Mouse (Mus musculus): ENCODE data around the gene Cst6.
"Not testable (repeated sequence)": the region's sequence is repeated elsewhere in the genome, so short reads cannot be mapped to it uniquely, and the experiment has no call there.

The Cst6 gene

GRCm38 (mm10) chr19:5349502-5349873 lies at the start of gene Cst6:
Gene Cst6, minus strand, starts transcription at chr19:5349574.
- not testable (repeated sequence) for DNase-seq (ENCODE audit: low spot score in 2 of 2)

GRCm38 (mm10) chr19:5395371-5395770 lies 46.0 kb upstream of the Cst6 start:
- DNase-seq (ENCODE audit: low spot score in 2 of 2), result no peak

- no peak for DNase-seq (ENCODE audit: low spot score in 2 of 2)
Observed at GRCm38 (mm10) chr19:5394168-5394567, 44.8 kb upstream of the Cst6 start.

DNA sequence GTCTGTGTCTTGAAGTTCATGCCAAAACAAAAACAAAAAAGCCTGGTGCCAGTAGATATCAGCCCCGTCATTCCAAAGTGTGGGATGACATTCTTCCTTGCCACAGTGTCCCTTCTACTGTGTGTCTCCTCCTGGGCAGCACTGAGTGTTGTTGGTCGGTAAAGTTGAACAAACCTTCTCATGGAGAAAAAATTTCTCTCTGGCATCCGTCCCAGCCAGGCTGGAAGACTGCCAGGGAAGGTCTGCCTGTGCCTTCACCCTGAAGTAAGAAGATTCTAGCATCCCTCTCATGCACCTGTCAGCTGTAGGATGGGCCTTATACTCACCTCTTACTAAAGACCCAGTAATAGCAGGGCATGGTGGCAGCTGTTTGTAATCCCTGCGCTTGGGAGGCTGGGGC lies 43.5 kb upstream of the Cst6 start:
- DNase-seq (ENCODE audit: low spot score in 2 of 2), result no peak

- DNase-seq (ENCODE audit: low spot score in 2 of 2), result no peak
Observed at GRCm38 (mm10) chr19:5390416-5390815, 41.0 kb upstream of the Cst6 start.

- no peak for DNase-seq (ENCODE audit: low spot score in 2 of 2)
Observed at GRCm38 (mm10) chr19:5389647-5390046, 40.3 kb upstream of the Cst6 start.

GRCm38 (mm10) chr19:5388588-5389242 lies 39.3 kb upstream of the Cst6 start, which contains the start of gene Sart1:
Gene Sart1, minus strand, starts transcription at chr19:5388703.
- DNase-seq (ENCODE audit: low spot score in 2 of 2), result peak; percentile 92

DNA sequence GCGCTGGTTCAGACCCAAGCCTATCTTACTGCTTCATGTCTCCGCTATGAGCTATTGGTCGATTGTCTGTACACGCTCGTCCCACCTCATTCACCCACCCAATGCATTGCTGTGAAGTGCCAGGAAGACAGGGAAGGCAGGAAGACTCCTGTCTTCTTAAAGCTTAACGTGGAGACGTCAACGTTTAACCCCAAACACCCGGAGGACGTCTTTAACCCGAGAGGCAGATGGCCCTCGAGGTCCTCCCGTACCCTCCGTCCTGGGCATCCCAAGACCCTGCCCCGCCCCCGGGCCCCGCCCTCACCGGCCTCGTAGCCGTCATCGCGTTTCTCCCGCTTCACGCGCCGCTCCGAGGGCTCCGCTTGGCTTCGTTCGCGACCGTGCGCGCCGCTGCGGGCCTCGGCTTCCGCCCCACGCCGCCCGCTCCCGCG lies 38.7 kb upstream of the Cst6 start:
- DNase-seq (ENCODE audit: low spot score in 2 of 2), result no peak

DNA sequence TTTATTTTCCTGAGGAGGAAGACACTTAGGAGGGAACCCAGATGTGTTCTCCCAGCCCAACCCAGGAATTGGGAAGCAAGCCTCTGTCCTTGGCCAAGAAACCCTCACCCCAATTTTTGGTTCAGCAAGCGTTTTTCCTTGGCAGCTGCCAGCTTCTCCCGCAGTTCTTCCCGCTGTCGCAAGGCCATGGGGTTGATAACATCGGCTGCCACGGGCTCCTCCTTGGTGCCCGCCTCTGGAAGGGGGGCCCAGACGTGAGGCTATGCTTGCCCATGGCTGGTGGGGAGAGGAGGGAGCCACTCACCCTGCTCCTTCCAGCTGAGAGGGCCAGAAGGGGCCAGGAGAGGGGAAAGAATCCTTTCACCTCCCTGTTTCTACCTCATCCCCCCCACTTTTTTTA lies 35.3 kb upstream of the Cst6 start:
- DNase-seq (ENCODE audit: low spot score in 2 of 2), result no peak

GRCm38 (mm10) chr19:5383326-5383725 lies 34.0 kb upstream of the Cst6 start:
- DNase-seq (ENCODE audit: low spot score in 2 of 2), result no peak

- no peak for DNase-seq (ENCODE audit: low spot score in 2 of 2)
Observed at GRCm38 (mm10) chr19:5377446-5377845, 28.1 kb upstream of the Cst6 start.

DNA sequence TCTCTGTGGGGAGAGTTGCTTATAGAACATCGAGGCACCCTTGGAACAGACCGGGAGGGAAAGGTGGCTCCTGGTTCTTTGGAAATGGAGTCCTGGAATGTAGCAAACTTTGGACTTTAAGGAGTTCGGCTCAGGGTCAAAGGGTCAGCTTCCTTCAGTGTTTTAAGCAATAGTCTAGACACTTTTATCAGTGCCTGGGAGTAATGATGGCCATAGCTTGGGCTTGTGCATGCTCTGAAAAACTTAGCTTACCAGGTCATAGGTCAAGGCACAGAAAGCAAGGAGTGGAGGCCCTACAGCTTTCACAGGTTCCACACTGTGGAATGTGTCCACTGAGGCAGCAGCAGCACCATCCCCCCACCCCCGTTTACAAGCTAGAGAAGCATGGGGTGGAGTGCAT lies 25.4 kb upstream of the Cst6 start:
- DNase-seq (ENCODE audit: low spot score in 2 of 2), result no peak

- DNase-seq (ENCODE audit: low spot score in 2 of 2), result no peak
Observed at GRCm38 (mm10) chr19:5374177-5374576, 24.8 kb upstream of the Cst6 start.

DNA sequence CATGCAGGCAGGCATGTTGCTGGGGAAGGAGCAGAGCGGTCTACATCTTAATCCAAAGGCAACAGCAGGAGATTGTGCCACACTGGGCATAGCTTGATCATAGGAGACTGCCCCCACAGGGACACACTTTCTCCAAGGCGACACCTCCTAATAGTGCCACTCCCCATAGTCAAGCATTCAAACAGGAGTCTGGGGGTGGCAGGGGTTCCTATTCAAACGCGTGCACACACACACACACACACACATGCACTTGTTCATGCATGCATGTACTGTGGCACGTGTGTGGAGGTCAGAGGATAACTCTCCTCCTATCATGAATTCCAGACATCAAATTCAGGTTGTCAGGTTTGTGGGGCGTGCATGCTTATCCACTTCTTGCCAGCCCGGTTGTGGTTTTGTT lies 23.4 kb upstream of the Cst6 start:
- DNase-seq (ENCODE audit: low spot score in 2 of 2), result no peak

GRCm38 (mm10) chr19:5370932-5371331 lies 21.6 kb upstream of the Cst6 start:
- no peak for DNase-seq (ENCODE audit: low spot score in 2 of 2)

DNA sequence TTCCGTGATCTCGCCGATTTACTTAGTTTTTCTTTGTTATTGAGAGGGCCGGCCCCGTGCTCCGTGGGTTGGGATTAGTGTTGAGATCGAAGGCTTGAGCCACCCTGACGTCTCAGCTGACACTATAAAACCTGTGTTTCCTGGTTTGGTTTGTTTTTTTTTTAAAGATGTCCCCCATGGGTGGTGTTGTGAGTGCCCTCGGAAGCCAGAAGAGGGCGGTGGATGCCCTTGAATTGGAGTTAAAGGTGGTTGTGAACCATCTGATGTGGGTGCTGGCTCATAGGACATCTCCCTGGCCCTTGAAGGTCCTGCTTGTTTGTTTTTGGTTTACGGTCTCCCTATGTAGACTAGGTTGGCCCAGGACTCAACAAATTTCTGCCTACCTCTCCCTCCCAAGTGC lies 18.1 kb upstream of the Cst6 start:
- no peak for DNase-seq (ENCODE audit: low spot score in 2 of 2)

GRCm38 (mm10) chr19:5367053-5367359 lies 17.6 kb upstream of the Cst6 start, which contains the start of gene Banf1:
Gene Banf1, minus strand, starts transcription at chr19:5367168.
- no peak for DNase-seq (ENCODE audit: low spot score in 2 of 2)

DNA sequence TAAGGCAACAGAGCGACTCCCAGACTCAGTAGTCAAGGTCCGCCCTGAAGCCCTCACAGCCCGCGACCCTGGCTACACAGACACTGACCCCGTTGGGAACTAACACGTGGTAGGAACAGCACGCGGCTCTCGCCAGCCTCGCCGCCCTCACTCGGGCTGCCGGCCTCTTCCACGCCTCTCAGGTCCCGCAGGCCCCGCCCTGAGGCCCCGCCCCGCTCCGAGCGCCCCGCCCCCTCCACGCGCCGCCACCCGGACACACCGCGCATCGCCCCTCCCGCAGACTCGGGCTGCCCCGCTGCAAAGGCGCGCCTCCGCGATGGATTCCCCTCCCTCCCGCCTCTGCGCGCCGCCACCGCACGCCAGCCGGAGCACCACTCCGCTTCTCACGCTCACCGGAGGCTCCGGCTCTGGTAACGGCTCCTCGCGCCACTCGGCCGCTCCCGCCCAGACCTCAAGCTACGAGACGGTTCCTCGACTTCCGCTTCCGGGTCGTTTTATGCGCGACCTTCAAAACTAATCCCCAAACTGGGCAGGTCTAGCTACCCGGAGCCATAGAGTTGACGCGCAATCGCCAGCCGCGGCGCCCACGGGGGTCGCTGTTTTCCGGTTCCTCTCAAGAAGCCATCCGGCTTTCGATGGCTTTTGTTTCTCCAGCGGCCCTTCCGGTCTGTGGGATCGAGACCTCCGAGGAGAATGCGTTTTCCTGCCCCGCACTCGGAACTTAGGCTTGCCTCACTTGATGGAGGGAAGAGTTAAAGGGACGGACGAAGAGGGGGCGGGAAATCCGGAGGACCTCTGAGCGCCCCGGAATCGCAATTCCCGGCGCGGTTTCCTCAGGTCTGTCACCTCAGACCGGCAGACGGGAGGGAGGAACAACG lies 17.0 kb upstream of the Cst6 start, which contains the start of gene Eif1ad:
TSS of gene Eif1ad (plus strand) at position 567 of the 878 bp plus-strand sequence.
- peak; percentile 94 to 95 for DNase-seq (ENCODE audit: low spot score in 2 of 2)

- no peak for DNase-seq (ENCODE audit: low spot score in 2 of 2)
Observed at GRCm38 (mm10) chr19:5365751-5366150, 16.4 kb upstream of the Cst6 start.

DNA sequence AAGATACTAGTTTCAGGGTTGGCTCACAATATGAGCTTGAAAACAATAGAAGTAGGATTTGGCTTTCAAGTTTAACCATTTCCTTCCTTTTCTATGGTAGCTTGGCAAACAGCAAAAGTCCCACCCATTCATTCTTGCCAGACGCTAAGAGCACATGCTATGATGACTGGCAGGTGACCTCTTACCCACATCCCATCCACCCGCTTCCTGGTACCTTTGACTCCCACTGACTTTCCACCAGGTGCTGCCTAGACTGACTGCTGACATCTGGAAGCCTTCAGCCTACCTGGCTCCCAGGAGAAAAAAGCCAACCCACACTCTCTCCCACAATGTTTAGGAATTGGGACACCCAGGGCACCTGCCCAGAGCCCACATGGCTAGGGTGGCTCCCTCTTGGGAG lies 14.8 kb upstream of the Cst6 start:
- DNase-seq (ENCODE audit: low spot score in 2 of 2), result no peak

GRCm38 (mm10) chr19:5362186-5362585 lies 12.8 kb upstream of the Cst6 start:
- DNase-seq (ENCODE audit: low spot score in 2 of 2), result no peak

- no peak for DNase-seq (ENCODE audit: low spot score in 2 of 2)
Observed at GRCm38 (mm10) chr19:5356080-5356479, 6.7 kb upstream of the Cst6 start.

DNA sequence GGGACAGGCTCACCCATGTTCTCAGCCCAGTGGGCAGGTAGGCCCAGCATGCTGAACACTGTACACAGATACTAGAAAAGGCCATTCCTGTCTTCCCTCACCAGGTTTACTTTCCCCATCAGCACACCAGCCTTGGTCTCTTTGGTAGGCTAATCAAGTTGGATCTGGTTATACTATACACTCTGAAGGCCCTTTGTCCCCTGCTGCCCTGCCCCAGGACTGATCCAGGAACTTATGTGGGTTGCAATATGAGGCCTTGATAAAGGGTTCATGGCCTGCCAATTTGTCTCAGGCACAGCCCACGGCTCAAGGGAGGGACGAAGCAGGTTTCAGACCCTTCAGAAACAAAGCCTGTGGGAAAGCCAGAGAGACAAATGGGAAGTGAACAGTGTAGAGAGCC lies 4.2 kb upstream of the Cst6 start:
- DNase-seq (ENCODE audit: low spot score in 2 of 2), result no peak

Data from frontal cortex, postnatal 14 days (tissue).